Mouse (Mus musculus) embryonic fibroblast, embryonic 13.5 days (primary cell): ENCODE data around the gene Bpifb1. TPM values are rescaled to one million over a fixed set of nuclear protein-coding genes. Genes with fewer than 3 reads are reported as not detected.
"Not testable (repeated sequence)": the region's sequence is repeated elsewhere in the genome, so short reads cannot be mapped to it uniquely, and the experiment has no call there.

Experiments
- H3K27ac ChIP-seq: 2 replicates; pipeline ENCODE4 v1.5.1; 2012; ENCODE audit warnings: low read length, control low read depth, inconsistent platforms; ENCODE audit not compliant: insufficient read depth
- H3K4me1 ChIP-seq: 2 replicates; pipeline ENCODE4 v1.6.1; 2011; ENCODE audit warnings: low read length; ENCODE audit not compliant: control insufficient read depth, insufficient read depth
- H3K4me3 ChIP-seq: 2 replicates; pipeline ENCODE4 v1.5.1; 2011; ENCODE audit warnings: mild to moderate bottlenecking, control low read depth, low read length; ENCODE audit not compliant: insufficient read depth
- CTCF ChIP-seq: IDR thresholded peaks from 2 replicates; pipeline ENCODE4 v1.5.1; 2011; ENCODE audit warnings: mild to moderate bottlenecking, control low read depth, low read length, moderate library complexity, borderline replicate concordance; ENCODE audit not compliant: insufficient read depth
- POLR2A ChIP-seq: IDR thresholded peaks from 2 replicates; pipeline ENCODE4 v1.6.1; 2011; ENCODE audit warnings: low read depth, mild to moderate bottlenecking, control low read depth, low read length, moderate library complexity
- polyA plus RNA-seq: library from polyadenylated mRNA; stranded (reverse); fragments of >200 nt; gene quantifications from 2 replicates; pipeline ENCODE4 v1.2.4, GENCODE M21; 2011; ENCODE audit warnings: low read depth; ENCODE audit not compliant: missing spikeins, insufficient read length

The Bpifb1 gene
- polyA plus RNA-seq, 1 experiment, result not detected

GRCm38 (mm10) chr2:154243356-154244036 is 52.9 kb downstream of the Bpifb1 start:
- H3K27ac ChIP-seq, result no peak overlapping the region
- no peak overlapping the region for H3K4me3 ChIP-seq
- no peaks in the 10 kb centered on the region for H3K4me1 ChIP-seq
- TF ChIP-seq CTCF (no peak), POLR2A (no peak)

- Histone ChIP-seq H3K4me3 (no peak overlapping the region), H3K4me1 (no peaks in the 10 kb centered on the region), H3K27ac (no peak overlapping the region)
- TF ChIP-seq CTCF (no peak), POLR2A (no peak)
Observed at GRCm38 (mm10) chr2:154245322-154245721, 54.7 kb downstream of the Bpifb1 start.

GRCm38 (mm10) chr2:154255254-154255653 is 64.6 kb downstream of the Bpifb1 start:
- not testable (repeated sequence) for H3K4me3 ChIP-seq, H3K27ac ChIP-seq, H3K4me1 ChIP-seq

GRCm38 (mm10) chr2:154255770-154256169 is 65.2 kb downstream of the Bpifb1 start:
- Histone ChIP-seq H3K4me3 (no peak overlapping the region), H3K4me1 (no peaks in the 10 kb centered on the region), H3K27ac (no peak overlapping the region)
- TF ChIP-seq CTCF, result no peak
- TF ChIP-seq POLR2A, result no peak

GRCm38 (mm10) chr2:154257554-154257953 is 66.9 kb downstream of the Bpifb1 start, which contains the start of gene Bpifb9a:
Gene Bpifb9a (plus strand): TSS chr2:154257854.
- not testable (repeated sequence) for H3K4me1 ChIP-seq, H3K27ac ChIP-seq

GRCm38 (mm10) chr2:154264397-154264796 is 73.8 kb downstream of the Bpifb1 start:
- not testable (repeated sequence) for H3K4me3 ChIP-seq

More at GRCm38 (mm10) chr2:154257554-154257953, 66.9 kb downstream of the Bpifb1 start, which contains the start of gene Bpifb9a:
- not testable (repeated sequence) for H3K4me3 ChIP-seq

More at GRCm38 (mm10) chr2:154264397-154264796, 73.8 kb downstream of the Bpifb1 start:
- H3K27ac ChIP-seq, H3K4me1 ChIP-seq: not testable (repeated sequence)

Other genes with a start within 250 kb of the Bpifb1 start
- gene Bpifa6, start 215.9 kb upstream of the Bpifb1 start, polyA plus RNA-seq, result not detected in 2 replicates
- gene Bpifa2, start 182.6 kb upstream of the Bpifb1 start, polyA plus RNA-seq, result not detected in 2 replicates
- gene Bpifa3, start 60.5 kb upstream of the Bpifb1 start, polyA plus RNA-seq, result not detected in 2 replicates
- not detected in 2 replicates for gene Bpifa1, start 47.9 kb upstream of the Bpifb1 start, polyA plus RNA-seq
- not detected in 2 replicates for gene Bpifa5, start 28.2 kb upstream of the Bpifb1 start, polyA plus RNA-seq
- gene Bpifb5, start 32.9 kb downstream of the Bpifb1 start, polyA plus RNA-seq, result not detected in 2 replicates
- not detected in 2 replicates for gene Bpifb9a, start 67.0 kb downstream of the Bpifb1 start, polyA plus RNA-seq
- not detected in 2 replicates for gene Bpifb9b, start 116.4 kb downstream of the Bpifb1 start, polyA plus RNA-seq
- 9.3 and 10.0 TPM in 2 replicates for gene Cdk5rap1, start 182.2 kb downstream of the Bpifb1 start, polyA plus RNA-seq
- 17.1 and 18.5 TPM in 2 replicates for gene Snta1, start 217.3 kb downstream of the Bpifb1 start, polyA plus RNA-seq
- gene Cbfa2t2, start 245.7 kb downstream of the Bpifb1 start, polyA plus RNA-seq, result 36.8 and 47.6 TPM in 2 replicates